In the genomic region with DNA sequence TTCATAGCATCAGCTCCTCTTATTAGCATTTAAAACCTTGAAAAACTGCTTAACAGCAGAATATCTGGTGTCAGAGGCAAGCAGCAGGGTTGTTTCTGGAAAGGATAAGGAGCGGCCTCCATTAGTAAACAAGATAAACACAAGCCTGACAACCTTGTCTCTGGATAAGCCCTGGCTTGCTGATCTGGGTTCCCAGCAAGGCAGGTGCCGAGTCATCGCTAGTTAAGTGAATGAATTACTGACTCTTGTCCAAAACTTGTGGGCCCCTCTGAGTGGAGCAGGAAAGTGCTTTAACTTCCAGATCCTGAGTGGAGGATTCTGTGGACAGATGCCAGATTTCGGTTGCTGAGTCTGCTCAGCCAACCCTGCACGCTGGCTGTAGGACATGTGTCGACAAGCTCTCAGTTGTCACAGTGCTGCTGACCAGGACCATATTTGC, we compare ENCODE assay signal across 8 mouse cellular contexts.
DNase-seq lines count a peak whose midpoint lies in the region; ATAC-seq and TF ChIP-seq lines count a peak whose summit lies in the region.

No protein-coding gene starts in this region.

- H3K27ac ChIP-seq in heart, embryonic 11.5 days (ENCODE audit: low read depth, low read length): peak overlapping the region; percentile 85
- peak overlapping the region; percentile 36; the same call in 1 of the 2 replicates for H3K27ac ChIP-seq in limb, embryonic 12.5 days
- H3K27ac ChIP-seq in thymus, adult 2 months (ENCODE audit: control insufficient read depth, insufficient read depth, low read length): no peak overlapping the region

- 27% methylated on average over 6 of the region's 6 CpGs for WGBS in heart, embryonic 11.5 days (ENCODE audit: insufficient replicate concordance)
- 60% methylated on average over 6 of the region's 6 CpGs for WGBS in limb, embryonic 12.5 days
- WGBS in thymus, adult 2 months: 95% methylated on average over 6 of the region's 6 CpGs

- DNase-seq in urinary bladder, postnatal 25 days (ENCODE audit: low spot score): peak; percentile 45
- no peak for DNase-seq in urinary bladder, adult 2 months (ENCODE audit: low spot score)
- DNase-seq in thymus, adult 2 months: no peak
- DNase-seq in layer of hippocampus, adult 9-11 months: no peak
- DNase-seq in gastrocnemius, postnatal 25 days: no peak

- H3K9me3 ChIP-seq in heart, embryonic 11.5 days (replicated peaks; ENCODE audit: control insufficient read depth, low read length): no peaks in the 10 kb centered on the region
- H3K9me3 ChIP-seq in limb, embryonic 12.5 days: no peaks in the 10 kb centered on the region

- H3K9ac ChIP-seq in heart, embryonic 11.5 days (ENCODE audit: low read depth, low read length): no peak overlapping the region; the same call in 1 of the 2 replicates
- H3K9ac ChIP-seq in limb, embryonic 12.5 days (replicated peaks): no peak overlapping the region

- H3K36me3 ChIP-seq in heart, embryonic 11.5 days (ENCODE audit: control insufficient read depth, insufficient read depth, low read length): no peaks in the 10 kb centered on the region
- no peaks in the 10 kb centered on the region for H3K36me3 ChIP-seq in limb, embryonic 12.5 days
- H3K36me3 ChIP-seq in thymus, adult 2 months (ENCODE audit: control insufficient read depth, insufficient read depth, low read length): no peaks in the 10 kb centered on the region

- H3K4me2 ChIP-seq in heart, embryonic 11.5 days: peak overlapping the region; percentile 6; the same call in 1 of the 2 replicates
- no peak overlapping the region for H3K4me2 ChIP-seq in limb, embryonic 12.5 days

- peak; percentile 70 for ATAC-seq in heart, embryonic 11.5 days (replicated peaks; ENCODE audit: insufficient number of reproducible peaks, low FRiP score, low TSS enrichment)
- no peak for ATAC-seq in limb, embryonic 12.5 days (ENCODE audit: insufficient number of reproducible peaks, insufficient read depth, low FRiP score, low TSS enrichment, low read depth)
- peak; percentile 94 for ATAC-seq in megakaryocyte-erythroid progenitor cell, adult 5-6 weeks (replicated peaks; ENCODE audit: low FRiP score, low TSS enrichment, poor library complexity, severe bottlenecking)

- TF ChIP-seq POLR2A in thymus, adult 2 months (IDR thresholded peaks at IDR 0.05; ENCODE audit: control insufficient read depth, extremely low read depth, insufficient read depth, low read length, poor library complexity): no peak

- H3K4me3 ChIP-seq in heart, embryonic 11.5 days (ENCODE audit: low read depth, low read length): no peak overlapping the region
- H3K4me3 ChIP-seq in limb, embryonic 12.5 days (replicated peaks): no peak overlapping the region
- H3K4me3 ChIP-seq in thymus, adult 2 months (ENCODE audit: control insufficient read depth, insufficient read depth, low read length): no peak overlapping the region

- H3K27me3 ChIP-seq in heart, embryonic 11.5 days (ENCODE audit: control insufficient read depth, insufficient read depth, low read length): no peaks in the 10 kb centered on the region
- no peaks in the 10 kb centered on the region for H3K27me3 ChIP-seq in limb, embryonic 12.5 days
- no peaks in the 10 kb centered on the region for H3K27me3 ChIP-seq in thymus, adult 2 months (ENCODE audit: control insufficient read depth, insufficient read depth, low read length)

- no peak for TF ChIP-seq CTCF in thymus, adult 2 months (IDR thresholded peaks at IDR 0.05; ENCODE audit: borderline replicate concordance, control insufficient read depth, extremely low read depth, insufficient read depth, low read length, poor library complexity)

- H3K4me1 ChIP-seq in heart, embryonic 11.5 days (ENCODE audit: control insufficient read depth, insufficient read depth, low read length): peaks cover 16% of the 10 kb centered on the region
- H3K4me1 ChIP-seq in limb, embryonic 12.5 days (replicated peaks): peaks cover 16% of the 10 kb centered on the region
- peaks cover 11% of the 10 kb centered on the region for H3K4me1 ChIP-seq in thymus, adult 2 months (replicated peaks; ENCODE audit: control insufficient read depth, insufficient read depth, low read length)
